Mouse (Mus musculus): ENCODE measurements around the gene Chdh. TPM values are rescaled to one million over a fixed set of nuclear protein-coding genes. Genes with fewer than 3 reads are reported as not detected.

Chdh gene
- polyA plus RNA-seq, 1 experiment, result not detected

- Histone ChIP-seq H3K4me2 (ENCODE audit: low read depth) (no peak overlapping the region), H3K4me3 (no peak overlapping the region), H3K27me3 (ENCODE audit: control insufficient read depth, insufficient read depth, insufficient read length) (no peaks in the 10 kb centered on the region), H3ac (ENCODE audit: control insufficient read depth, insufficient read length) (no peak overlapping the region), H3K36me3 (ENCODE audit: control insufficient read depth, insufficient read depth) (no peaks in the 10 kb centered on the region), H3K79me2 (ENCODE audit: control insufficient read depth, insufficient read depth) (no peaks in the 10 kb centered on the region)
- no peak for TF ChIP-seq CEBPB (IDR thresholded peaks at IDR 0.05; ENCODE audit: insufficient read depth, poor library complexity, severe bottlenecking)
- TF ChIP-seq SRF (IDR thresholded peaks at IDR 0.05; ENCODE audit: control insufficient read depth, insufficient read length, low read depth), result no peak
- TF ChIP-seq POLR2AphosphoS2 (IDR thresholded peaks at IDR 0.05; ENCODE audit: insufficient read length, low read depth), result no peak
- TF ChIP-seq USF1 (IDR thresholded peaks at IDR 0.05; ENCODE audit: low read depth), result no peak
- no peak for TF ChIP-seq REST (IDR thresholded peaks at IDR 0.05; ENCODE audit: insufficient read depth, insufficient read length)
- no peak for TF ChIP-seq MYOD1 (IDR thresholded peaks at IDR 0.05; ENCODE audit: control insufficient read depth in 1 of 3, insufficient read length in 2 of 3, low read depth in 2 of 3)
- TF ChIP-seq POLR2A (IDR thresholded peaks at IDR 0.05; ENCODE audit: insufficient read length, low read depth), result no peak
- TF ChIP-seq MYOG (IDR thresholded peaks at IDR 0.05; ENCODE audit: control insufficient read depth in 1 of 3, insufficient read depth in 1 of 3, insufficient read length in 2 of 3, low read depth in 2 of 3), result no peak
- no peak for TF ChIP-seq MAX (IDR thresholded peaks at IDR 0.05; ENCODE audit: low read depth)
- TF ChIP-seq E2F4 (IDR thresholded peaks at IDR 0.05; ENCODE audit: insufficient read depth), result no peak
These were observed 56.0 kb downstream of the Chdh start for GRCm38 (mm10) chr14:30064864-30065263.

GRCm38 (mm10) chr14:30066752-30067151 lies 57.9 kb downstream of the Chdh start:
- H3K27me3 ChIP-seq (ENCODE audit: control insufficient read depth, insufficient read depth, insufficient read length), result no peaks in the 10 kb centered on the region
- no peak overlapping the region for H3K4me2 ChIP-seq (ENCODE audit: low read depth)
- H3K79me2 ChIP-seq (ENCODE audit: control insufficient read depth, insufficient read depth), result no peaks in the 10 kb centered on the region
- no peak for TF ChIP-seq TCF12 (IDR thresholded peaks at IDR 0.05; ENCODE audit: insufficient read depth, poor library complexity, severe bottlenecking)
- TF ChIP-seq MYOG (IDR thresholded peaks at IDR 0.05; ENCODE audit: control insufficient read depth in 1 of 3, insufficient read depth in 1 of 3, insufficient read length in 2 of 3, low read depth in 2 of 3), result no peak
- TF ChIP-seq E2F4 (IDR thresholded peaks at IDR 0.05; ENCODE audit: insufficient read depth), result no peak
- TF ChIP-seq CEBPB (IDR thresholded peaks at IDR 0.05; ENCODE audit: insufficient read depth, poor library complexity, severe bottlenecking), result no peak
- TF ChIP-seq MYOD1 (IDR thresholded peaks at IDR 0.05; ENCODE audit: control insufficient read depth in 1 of 3, insufficient read length in 2 of 3, low read depth in 2 of 3), result no peak
- TF ChIP-seq TCF3 (IDR thresholded peaks at IDR 0.05; ENCODE audit: insufficient read length, low read depth), result no peak
- no peak for TF ChIP-seq SRF (IDR thresholded peaks at IDR 0.05; ENCODE audit: control insufficient read depth, insufficient read length, low read depth)
- no peak for TF ChIP-seq POLR2AphosphoS2 (IDR thresholded peaks at IDR 0.05; ENCODE audit: insufficient read length, low read depth)
- TF ChIP-seq USF1 (IDR thresholded peaks at IDR 0.05; ENCODE audit: low read depth), result no peak
- no peak overlapping the region for H3K4me3 ChIP-seq
- no peaks in the 10 kb centered on the region for H3K36me3 ChIP-seq (ENCODE audit: control insufficient read depth, insufficient read depth)
- H3ac ChIP-seq (ENCODE audit: control insufficient read depth, insufficient read length), result no peak overlapping the region

- no peaks in the 10 kb centered on the region for H3K36me3 ChIP-seq (ENCODE audit: control insufficient read depth, insufficient read depth)
- H3K27me3 ChIP-seq (ENCODE audit: control insufficient read depth, insufficient read depth, insufficient read length), result no peaks in the 10 kb centered on the region
- no peak overlapping the region for H3K4me2 ChIP-seq (ENCODE audit: low read depth)
- H3K4me3 ChIP-seq, result no peak overlapping the region
- TF ChIP-seq SRF (IDR thresholded peaks at IDR 0.05; ENCODE audit: control insufficient read depth, insufficient read length, low read depth) (no peak), CEBPB (IDR thresholded peaks at IDR 0.05; ENCODE audit: insufficient read depth, poor library complexity, severe bottlenecking) (no peak), MAX (IDR thresholded peaks at IDR 0.05; ENCODE audit: low read depth) (no peak), REST (IDR thresholded peaks at IDR 0.05; ENCODE audit: insufficient read depth, insufficient read length) (no peak), TCF3 (IDR thresholded peaks at IDR 0.05; ENCODE audit: insufficient read length, low read depth) (no peak), TCF12 (IDR thresholded peaks at IDR 0.05; ENCODE audit: insufficient read depth, poor library complexity, severe bottlenecking) (no peak), MYOD1 (IDR thresholded peaks at IDR 0.05; ENCODE audit: control insufficient read depth in 1 of 3, insufficient read length in 2 of 3, low read depth in 2 of 3) (no peak), POLR2AphosphoS2 (IDR thresholded peaks at IDR 0.05; ENCODE audit: insufficient read length, low read depth) (no peak), POLR2A (IDR thresholded peaks at IDR 0.05; ENCODE audit: insufficient read length, low read depth) (no peak)
- H3ac ChIP-seq (ENCODE audit: control insufficient read depth, insufficient read length), result no peak overlapping the region
- no peaks in the 10 kb centered on the region for H3K79me2 ChIP-seq (ENCODE audit: control insufficient read depth, insufficient read depth)
These were observed 59.7 kb downstream of the Chdh start for GRCm38 (mm10) chr14:30068566-30068965.

GRCm38 (mm10) chr14:30075268-30075887 lies 66.6 kb downstream of the Chdh start:
- no peak for TF ChIP-seq POLR2A (IDR thresholded peaks at IDR 0.05; ENCODE audit: insufficient read length, low read depth)
- TF ChIP-seq POLR2AphosphoS2 (IDR thresholded peaks at IDR 0.05; ENCODE audit: insufficient read length, low read depth), result no peak
- no peak for TF ChIP-seq CEBPB (IDR thresholded peaks at IDR 0.05; ENCODE audit: insufficient read depth, poor library complexity, severe bottlenecking)
- TF ChIP-seq MYOD1 (IDR thresholded peaks at IDR 0.05; ENCODE audit: control insufficient read depth in 1 of 3, insufficient read length in 2 of 3, low read depth in 2 of 3), result no peak
- no peak for TF ChIP-seq REST (IDR thresholded peaks at IDR 0.05; ENCODE audit: insufficient read depth, insufficient read length)
- no peak for TF ChIP-seq TCF12 (IDR thresholded peaks at IDR 0.05; ENCODE audit: insufficient read depth, poor library complexity, severe bottlenecking)
- TF ChIP-seq MYOG (IDR thresholded peaks at IDR 0.05; ENCODE audit: control insufficient read depth in 1 of 3, insufficient read depth in 1 of 3, insufficient read length in 2 of 3, low read depth in 2 of 3), result no peak
- TF ChIP-seq MAX (IDR thresholded peaks at IDR 0.05; ENCODE audit: low read depth), result no peak
- no peak for TF ChIP-seq SRF (IDR thresholded peaks at IDR 0.05; ENCODE audit: control insufficient read depth, insufficient read length, low read depth)
- TF ChIP-seq USF1 (IDR thresholded peaks at IDR 0.05; ENCODE audit: low read depth), result no peak
- no peak for TF ChIP-seq E2F4 (IDR thresholded peaks at IDR 0.05; ENCODE audit: insufficient read depth)
- TF ChIP-seq TCF3 (IDR thresholded peaks at IDR 0.05; ENCODE audit: insufficient read length, low read depth), result no peak
- H3K4me2 ChIP-seq (ENCODE audit: low read depth), result no peak overlapping the region

More at GRCm38 (mm10) chr14:30075268-30075887, 66.6 kb downstream of the Chdh start:
- Histone ChIP-seq H3K4me3 (no peak overlapping the region), H3K36me3 (ENCODE audit: control insufficient read depth, insufficient read depth) (no peaks in the 10 kb centered on the region), H3K79me2 (ENCODE audit: control insufficient read depth, insufficient read depth) (no peaks in the 10 kb centered on the region), H3K27me3 (ENCODE audit: control insufficient read depth, insufficient read depth, insufficient read length) (no peaks in the 10 kb centered on the region), H3ac (ENCODE audit: control insufficient read depth, insufficient read length) (no peak overlapping the region)

Data from myocyte (in vitro differentiated cells).